Mouse (Mus musculus) kidney, embryonic 14.5 days (tissue): ENCODE results near the gene Gmpr. TPM values are rescaled to one million over a fixed set of nuclear protein-coding genes. Genes with fewer than 3 reads are reported as not detected.
A peak's percentile ranks its signal among the peaks of the same experiment; 100 is the strongest.

Experiments used
- ATAC-seq: fragments of 200-750 bp; cut with Nextera tagmentation; 2 replicates; pipeline ENCODE4 v1.8.0; 2017; ENCODE audit warnings: moderate number of reproducible peaks, mild to moderate bottlenecking, moderate TSS enrichment, moderate library complexity; ENCODE audit not compliant: low FRiP score, low TSS enrichment
- H3K27ac ChIP-seq: fragments of 300-500 bp; sonication (generic); 2 replicates; pipeline ENCODE4 v1.5.1; 2014; ENCODE audit warnings: low read depth, mild to moderate bottlenecking, low read length, moderate library complexity, mixed read lengths
- H3K27me3 ChIP-seq: fragments of 300-500 bp; sonication (generic); 2 replicates; pipeline ENCODE4 v1.6.1; 2014; ENCODE audit warnings: mild to moderate bottlenecking, low read length; ENCODE audit not compliant: control insufficient read depth, insufficient read depth
- H3K36me3 ChIP-seq: fragments of 300-500 bp; sonication (generic); 2 replicates; pipeline ENCODE4 v1.6.1; 2014; ENCODE audit warnings: low read length, mixed read lengths; ENCODE audit not compliant: control insufficient read depth, insufficient read depth
- H3K4me1 ChIP-seq: fragments of 300-500 bp; sonication (generic); 2 replicates; pipeline ENCODE4 v1.6.1; 2014; ENCODE audit warnings: low read length, mixed read lengths; ENCODE audit not compliant: control insufficient read depth, insufficient read depth
- H3K4me2 ChIP-seq: fragments of 300-500 bp; sonication (generic); replicated peaks from 2 replicates; pipeline ENCODE4 v1.6.1; 2014; ENCODE audit warnings: low read depth, mild to moderate bottlenecking, low read length
- H3K4me3 ChIP-seq: fragments of 300-500 bp; sonication (generic); 2 replicates; pipeline ENCODE4 v1.5.1; 2014; ENCODE audit warnings: mild to moderate bottlenecking, low read length
- H3K9ac ChIP-seq: fragments of 300-500 bp; sonication (generic); 2 replicates; pipeline ENCODE4 v1.6.1; 2014; ENCODE audit warnings: low read depth, mild to moderate bottlenecking, low read length, moderate library complexity
- H3K9me3 ChIP-seq: fragments of 300-500 bp; sonication (generic); 2 replicates; pipeline ENCODE4 v1.6.1; 2016; ENCODE audit warnings: low read length; ENCODE audit not compliant: control insufficient read depth
- WGBS: fragments of 180-500 bp; shearing (Covaris S2); extraction: QIAGEN DNeasy Blood & Tissue Kit; methylation state at CpG from one replicate; pipeline ENCODE4 v1.1.7; 2014; 5-methylcytosine and 5-hydroxymethylcytosine counted together
- polyA plus RNA-seq: library from polyadenylated mRNA; unstranded; fragments of >200 nt; fragmentation: Nextera tagmentation; extraction: Ambion mirVana; gene quantifications from 2 replicates; pipeline ENCODE4 v1.2.1, GENCODE M21; 2014

Gene Gmpr
- polyA plus RNA-seq, result 38.7 and 48.9 TPM in 2 replicates

- Histone ChIP-seq H3K27me3 (no peaks in the 10 kb centered on the region), H3K4me1 (peaks cover 18% of the 10 kb centered on the region), H3K4me2 (peak within 1 kb of the TSS; percentile 84), H3K9ac (peak within 1 kb of the TSS; percentile 66), H3K9me3 (no peaks in the 10 kb centered on the region), H3K27ac (peak within 1 kb of the TSS; percentile 48; the same call in 1 of the 2 replicates), H3K36me3 (no peaks in the 10 kb centered on the region), H3K4me3 (peak within 1 kb of the TSS; percentile 68)
- peak; percentile 89 for ATAC-seq
- under 1% methylated on average over 43 of the region's 63 CpGs for WGBS
Observed at GRCm38 (mm10) chr13:45507274-45508229, at the start of gene Gmpr. Gene Gmpr (plus strand): TSS chr13:45507444.

DNA sequence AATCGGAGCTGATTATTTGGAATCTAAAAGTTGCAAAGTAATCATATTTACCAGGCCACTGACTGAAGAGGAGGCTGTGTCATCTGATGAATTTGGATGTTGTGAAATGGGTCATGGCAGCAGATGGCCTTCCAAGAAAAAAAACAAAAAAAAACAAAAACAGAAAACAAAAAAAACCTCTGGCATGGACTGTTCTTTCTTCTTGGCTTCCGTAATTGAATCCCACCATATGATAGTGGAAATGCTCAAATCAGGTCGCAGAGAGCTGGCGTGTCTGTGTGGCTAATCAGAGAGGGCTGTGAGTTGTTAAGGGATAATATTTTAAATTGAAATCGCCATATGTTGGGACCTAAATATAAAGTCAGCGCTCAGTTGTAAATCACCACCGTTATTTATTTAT is 49.8 kb upstream of the Gmpr start:
- Histone ChIP-seq H3K4me2 (no peak overlapping the region), H3K9ac (no peak overlapping the region), H3K9me3 (no peaks in the 10 kb centered on the region; the same call in 1 of the 2 replicates), H3K27me3 (no peaks in the 10 kb centered on the region), H3K4me1 (peaks cover 35% of the 10 kb centered on the region), H3K27ac (no peak overlapping the region), H3K36me3 (no peaks in the 10 kb centered on the region), H3K4me3 (no peak overlapping the region)
- ATAC-seq, result no peak
- 66% methylated on average over 7 of the region's 7 CpGs for WGBS

GRCm38 (mm10) chr13:45460177-45460576 is 47.1 kb upstream of the Gmpr start:
- no peaks in the 10 kb centered on the region for H3K27me3 ChIP-seq
- no peaks in the 10 kb centered on the region for H3K36me3 ChIP-seq
- H3K9ac ChIP-seq, result no peak overlapping the region
- H3K4me1 ChIP-seq, result peaks cover 11% of the 10 kb centered on the region
- H3K9me3 ChIP-seq, result no peaks in the 10 kb centered on the region; the same call in 1 of the 2 replicates
- H3K4me2 ChIP-seq, result no peak overlapping the region
- no peak overlapping the region for H3K27ac ChIP-seq
- no peak overlapping the region for H3K4me3 ChIP-seq
- WGBS, result 88% methylated on average over 3 of the region's 3 CpGs
- no peak for ATAC-seq

- no peak overlapping the region for H3K27ac ChIP-seq
- WGBS, result 81% methylated on average over 14 of the region's 14 CpGs
- no peak overlapping the region for H3K4me2 ChIP-seq
- H3K9me3 ChIP-seq, result no peaks in the 10 kb centered on the region; the same call in 1 of the 2 replicates
- H3K4me3 ChIP-seq, result no peak overlapping the region
- no peaks in the 10 kb centered on the region for H3K36me3 ChIP-seq
- no peak for ATAC-seq
- no peak overlapping the region for H3K9ac ChIP-seq
- no peaks in the 10 kb centered on the region for H3K4me1 ChIP-seq
- no peaks in the 10 kb centered on the region for H3K27me3 ChIP-seq
Observed at GRCm38 (mm10) chr13:45461370-45461958, 45.8 kb upstream of the Gmpr start.

DNA sequence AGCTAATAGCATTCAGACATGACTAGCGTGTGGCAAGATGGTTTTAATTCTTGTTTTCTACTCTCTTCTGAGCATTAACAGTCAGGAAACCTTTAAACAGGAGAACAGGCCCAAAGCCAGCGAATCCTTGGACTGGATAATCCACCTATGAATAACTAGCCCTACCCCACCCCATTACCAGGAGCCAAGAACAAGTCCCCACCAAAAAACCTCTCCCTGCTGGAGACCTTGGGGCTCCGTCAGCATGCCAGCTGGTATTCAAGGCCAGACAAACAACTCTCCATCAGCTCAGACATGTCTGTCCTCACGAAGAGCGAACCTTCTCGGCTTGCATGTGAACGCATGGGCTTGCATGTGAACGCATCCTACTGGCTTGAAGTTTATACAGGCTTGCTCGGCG is 41.6 kb upstream of the Gmpr start:
- Histone ChIP-seq H3K36me3 (no peaks in the 10 kb centered on the region), H3K27ac (no peak overlapping the region), H3K9me3 (no peaks in the 10 kb centered on the region; the same call in 1 of the 2 replicates), H3K9ac (no peak overlapping the region), H3K4me3 (no peak overlapping the region), H3K4me2 (no peak overlapping the region), H3K4me1 (peaks cover 20% of the 10 kb centered on the region), H3K27me3 (no peaks in the 10 kb centered on the region)
- ATAC-seq, result no peak
- WGBS, result 83% methylated on average over 10 of the region's 10 CpGs

- Histone ChIP-seq H3K27me3 (no peaks in the 10 kb centered on the region), H3K4me2 (no peak overlapping the region), H3K4me3 (no peak overlapping the region), H3K9ac (no peak overlapping the region), H3K36me3 (no peaks in the 10 kb centered on the region), H3K4me1 (peaks cover 20% of the 10 kb centered on the region), H3K9me3 (no peaks in the 10 kb centered on the region; the same call in 1 of the 2 replicates), H3K27ac (no peak overlapping the region)
- 36% methylated on average over 10 of the region's 10 CpGs for WGBS
- no peak for ATAC-seq
Observed at GRCm38 (mm10) chr13:45466031-45466519, 41.2 kb upstream of the Gmpr start.

GRCm38 (mm10) chr13:45468751-45469150 is 38.5 kb upstream of the Gmpr start:
- H3K27me3 ChIP-seq, result no peaks in the 10 kb centered on the region
- ATAC-seq, result no peak

GRCm38 (mm10) chr13:45469481-45470301 is 37.6 kb upstream of the Gmpr start:
- no peaks in the 10 kb centered on the region for H3K36me3 ChIP-seq
- H3K27me3 ChIP-seq, result no peaks in the 10 kb centered on the region
- peak; percentile 85 for ATAC-seq
- peak overlapping the region; percentile 89 for H3K27ac ChIP-seq
- 6% methylated on average over 19 of the region's 19 CpGs for WGBS
- H3K9ac ChIP-seq, result 0 out of 2 replicates have a peak overlapping the region, but pooled peaks have one; percentile 28
- H3K9me3 ChIP-seq, result no peaks in the 10 kb centered on the region
- no peak overlapping the region for H3K4me3 ChIP-seq
- peak overlapping the region; percentile 34 for H3K4me2 ChIP-seq
- H3K4me1 ChIP-seq, result peaks cover 20% of the 10 kb centered on the region

More at GRCm38 (mm10) chr13:45468751-45469150, 38.5 kb upstream of the Gmpr start:
- Histone ChIP-seq H3K4me2 (no peak overlapping the region), H3K4me1 (peaks cover 20% of the 10 kb centered on the region), H3K4me3 (no peak overlapping the region), H3K27ac (peak overlapping the region; percentile 37; the same call in 1 of the 2 replicates), H3K36me3 (no peaks in the 10 kb centered on the region), H3K9me3 (no peaks in the 10 kb centered on the region), H3K9ac (no peak overlapping the region)
- 47% methylated on average over 5 of the region's 5 CpGs for WGBS
